Mouse (Mus musculus): Measurements from ENCODE around the gene D030056L22Rik. TPM values are rescaled to one million over a fixed set of nuclear protein-coding genes. Genes with fewer than 3 reads are reported as not detected.

The D030056L22Rik gene
- 76.2 and 82.2 TPM in 2 replicates for polyA plus RNA-seq (2015; fragmentation: Nextera tagmentation; extraction: Ambion mirVana)

DNA sequence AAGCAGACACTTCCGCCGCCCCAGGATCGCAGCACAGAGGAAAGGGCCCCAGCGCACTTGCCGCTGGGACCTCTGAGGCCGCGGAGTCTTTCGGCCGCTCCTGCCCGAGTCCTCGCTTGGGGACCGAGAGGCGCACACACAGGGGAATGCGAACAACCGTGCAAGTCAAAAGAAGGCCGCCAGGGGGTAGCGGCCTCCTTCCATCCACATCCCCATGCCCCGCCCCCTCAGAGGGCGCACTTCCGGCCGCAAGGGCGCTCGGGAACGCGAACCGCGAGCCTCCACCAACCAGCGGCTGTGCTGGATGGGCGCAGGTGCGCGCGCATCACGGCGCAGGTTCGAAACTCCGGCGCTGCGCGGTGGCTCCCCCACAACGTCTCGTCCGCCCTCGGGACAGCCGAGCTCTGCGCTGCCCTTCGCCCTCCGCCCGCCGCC is at the start of gene D030056L22Rik:
D030056L22Rik (plus strand) TSS at position 328 of the 435 bp plus-strand sequence.
- H3K4me2 ChIP-seq (replicated peaks) = peak within 1 kb of the TSS; percentile 93
- H3K27ac ChIP-seq (replicated peaks) = peak within 1 kb of the TSS; percentile 97
- under 1% methylated on average over 49 of the region's 49 CpGs for WGBS
- H3K36me3 ChIP-seq = no peaks in the 10 kb centered on the region
- peak within 1 kb of the TSS; percentile 88 for H3K9ac ChIP-seq (replicated peaks)
- no peaks in the 10 kb centered on the region for H3K27me3 ChIP-seq
- no peaks in the 10 kb centered on the region for H3K9me3 ChIP-seq
- ATAC-seq (replicated peaks) = peak; percentile 99
- peak within 1 kb of the TSS; percentile 96 for H3K4me3 ChIP-seq
- peaks cover 28% of the 10 kb centered on the region for H3K4me1 ChIP-seq

GRCm38 (mm10) chr19:18663904-18664303 is 49.1 kb upstream of the D030056L22Rik start:
- H3K4me1 ChIP-seq = no peaks in the 10 kb centered on the region
- H3K27ac ChIP-seq (replicated peaks) = no peak overlapping the region
- 75% methylated on average over 2 of the region's 2 CpGs for WGBS
- no peaks in the 10 kb centered on the region for H3K9me3 ChIP-seq
- H3K27me3 ChIP-seq = no peaks in the 10 kb centered on the region
- no peak for ATAC-seq (replicated peaks)
- H3K9ac ChIP-seq (replicated peaks) = no peak overlapping the region
- no peaks in the 10 kb centered on the region for H3K36me3 ChIP-seq
- H3K4me2 ChIP-seq (replicated peaks) = no peak overlapping the region
- no peak overlapping the region for H3K4me3 ChIP-seq

DNA sequence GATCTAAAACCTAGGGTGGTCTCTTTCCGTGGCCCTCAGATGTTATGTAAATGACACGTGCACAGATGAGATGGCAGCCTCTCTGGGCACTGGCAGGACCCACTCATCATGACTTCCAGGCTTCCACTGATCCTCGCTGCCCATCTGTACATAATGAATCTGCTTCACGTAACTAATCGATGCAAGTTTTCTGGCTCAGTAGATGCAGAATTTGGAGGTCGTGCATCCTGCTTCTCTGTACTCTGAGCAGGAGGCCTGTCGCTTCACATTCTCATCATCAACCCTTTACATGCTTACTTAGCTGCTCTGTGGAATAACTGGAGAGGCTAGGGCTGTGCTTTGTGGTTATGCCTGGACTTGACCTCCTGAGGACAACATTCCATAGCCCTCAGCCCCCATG is 46.0 kb upstream of the D030056L22Rik start:
- H3K4me2 ChIP-seq (replicated peaks) = no peak overlapping the region
- ATAC-seq (replicated peaks) = no peak
- H3K36me3 ChIP-seq = no peaks in the 10 kb centered on the region
- H3K9ac ChIP-seq (replicated peaks) = no peak overlapping the region
- 86% methylated on average over 7 of the region's 7 CpGs for WGBS
- no peaks in the 10 kb centered on the region for H3K9me3 ChIP-seq
- no peak overlapping the region for H3K4me3 ChIP-seq
- H3K4me1 ChIP-seq = peaks cover 6% of the 10 kb centered on the region
- no peak overlapping the region for H3K27ac ChIP-seq (replicated peaks)
- no peaks in the 10 kb centered on the region for H3K27me3 ChIP-seq

DNA sequence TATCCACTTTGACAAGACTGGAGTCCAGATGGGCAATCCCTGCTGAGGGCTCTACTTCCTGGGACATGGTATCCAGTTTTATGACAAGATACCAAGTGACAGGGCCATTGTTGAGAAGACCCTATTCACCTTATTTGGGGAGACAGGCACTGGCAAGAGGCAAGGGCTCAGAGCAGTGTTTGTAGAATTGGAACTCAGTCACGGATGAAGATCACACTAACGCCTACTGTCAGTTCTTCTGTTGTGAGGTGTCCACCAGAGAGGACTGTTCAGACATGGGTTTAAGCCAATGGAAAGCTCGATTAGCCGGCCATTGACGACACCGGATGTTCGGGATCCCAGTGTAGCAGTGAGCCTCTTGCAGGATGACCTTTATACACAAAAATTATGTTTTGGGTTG is 43.4 kb upstream of the D030056L22Rik start:
- 95% methylated on average over 7 of the region's 7 CpGs for WGBS
- Histone ChIP-seq H3K36me3 (no peaks in the 10 kb centered on the region), H3K4me2 (replicated peaks) (no peak overlapping the region), H3K4me3 (no peak overlapping the region), H3K4me1 (peaks cover 23% of the 10 kb centered on the region), H3K27me3 (no peaks in the 10 kb centered on the region), H3K9me3 (no peaks in the 10 kb centered on the region), H3K27ac (replicated peaks) (no peak overlapping the region), H3K9ac (replicated peaks) (no peak overlapping the region)
- ATAC-seq (replicated peaks) = no peak

GRCm38 (mm10) chr19:18670608-18671007 is 42.4 kb upstream of the D030056L22Rik start, which contains the start of gene Carnmt1:
Carnmt1 (plus strand) TSS chr19:18670764.
- WGBS = under 1% methylated on average over 53 of the region's 58 CpGs
- no peaks in the 10 kb centered on the region for H3K27me3 ChIP-seq
- peaks cover 23% of the 10 kb centered on the region for H3K4me1 ChIP-seq
- H3K4me3 ChIP-seq = peak within 1 kb of the TSS; percentile 70
- ATAC-seq (replicated peaks) = peak; percentile 98
- peak within 1 kb of the TSS; percentile 74 for H3K4me2 ChIP-seq (replicated peaks)
- peak within 1 kb of the TSS; percentile 83 for H3K27ac ChIP-seq (replicated peaks)
- no peaks in the 10 kb centered on the region for H3K36me3 ChIP-seq
- peak within 1 kb of the TSS; percentile 87 for H3K9ac ChIP-seq (replicated peaks)
- H3K9me3 ChIP-seq = no peaks in the 10 kb centered on the region

DNA sequence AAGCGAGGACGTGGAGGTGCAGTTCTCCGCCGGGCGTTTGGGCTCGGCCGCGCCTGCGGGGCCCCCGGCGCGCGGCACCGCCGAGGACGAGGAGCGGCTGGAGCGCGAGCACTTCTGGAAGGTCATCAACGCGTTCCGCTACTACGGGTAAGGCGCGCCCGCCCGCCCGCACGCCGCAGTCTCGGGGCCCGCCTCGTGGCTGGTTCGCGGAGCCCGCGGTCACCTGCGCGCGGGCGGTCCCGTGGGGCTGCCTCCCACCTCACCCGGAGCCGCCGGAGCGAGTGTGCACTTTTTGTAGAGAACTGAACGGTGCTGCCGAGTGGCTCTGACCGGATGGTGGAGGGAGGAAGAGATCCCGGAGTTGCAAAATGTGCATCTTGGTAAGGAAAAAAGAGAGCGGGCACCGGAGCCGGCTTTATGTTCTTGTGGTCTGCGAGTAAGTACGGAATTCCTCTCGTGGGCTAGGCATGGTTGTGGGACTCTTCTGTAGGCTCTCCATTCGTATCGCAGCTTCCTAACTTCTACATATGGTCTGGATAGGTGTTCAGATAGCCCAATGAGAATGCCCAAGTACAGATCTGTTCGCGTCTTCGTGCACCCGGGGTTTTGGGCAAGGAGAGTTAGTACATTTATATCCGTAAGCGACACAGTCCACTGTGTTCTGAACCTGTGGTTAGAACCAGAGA is 41.8 kb upstream of the D030056L22Rik start:
- Histone ChIP-seq H3K36me3 (no peaks in the 10 kb centered on the region), H3K4me2 (replicated peaks) (peak overlapping the region; percentile 74), H3K27me3 (no peaks in the 10 kb centered on the region), H3K27ac (replicated peaks) (peak overlapping the region; percentile 83), H3K4me1 (peaks cover 23% of the 10 kb centered on the region), H3K4me3 (peak overlapping the region; percentile 70), H3K9me3 (no peaks in the 10 kb centered on the region), H3K9ac (replicated peaks) (peak overlapping the region; percentile 87)
- WGBS = under 1% methylated on average over 63 of the region's 64 CpGs
- ATAC-seq (replicated peaks) = peak; percentile 9

GRCm38 (mm10) chr19:18672498-18672897 is 40.5 kb upstream of the D030056L22Rik start:
- WGBS = 55% methylated on average over 3 of the region's 3 CpGs
- no peak for ATAC-seq (replicated peaks)
- Histone ChIP-seq H3K4me3 (peak overlapping the region; percentile 70), H3K9ac (replicated peaks) (no peak overlapping the region), H3K27ac (replicated peaks) (no peak overlapping the region), H3K27me3 (no peaks in the 10 kb centered on the region), H3K36me3 (no peaks in the 10 kb centered on the region), H3K9me3 (no peaks in the 10 kb centered on the region), H3K4me2 (replicated peaks) (peak overlapping the region; percentile 74), H3K4me1 (peaks cover 23% of the 10 kb centered on the region)

DNA sequence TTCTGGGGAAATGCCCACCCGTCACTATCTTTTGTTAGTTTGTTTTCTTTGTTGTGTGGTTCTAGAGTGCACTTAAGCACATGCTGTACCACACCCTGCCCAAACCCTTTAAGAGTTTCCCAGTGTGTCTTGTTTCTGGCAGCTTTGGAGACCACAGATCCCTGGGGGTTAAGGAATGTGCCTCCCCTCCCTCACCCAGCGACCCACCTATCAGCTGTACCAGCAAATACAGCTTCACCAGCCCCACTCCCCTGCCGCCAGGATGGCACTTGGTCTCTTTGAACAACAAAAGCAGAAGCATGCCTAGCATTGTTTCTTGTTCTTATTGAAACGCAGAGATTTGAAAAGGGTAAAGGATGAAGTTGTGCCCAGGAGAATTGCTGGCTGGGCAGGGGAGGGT is 39.9 kb upstream of the D030056L22Rik start:
- no peaks in the 10 kb centered on the region for H3K27me3 ChIP-seq
- peak overlapping the region; percentile 7; the same call in 1 of the 2 replicates for H3K4me3 ChIP-seq
- ATAC-seq (replicated peaks) = no peak

DNA sequence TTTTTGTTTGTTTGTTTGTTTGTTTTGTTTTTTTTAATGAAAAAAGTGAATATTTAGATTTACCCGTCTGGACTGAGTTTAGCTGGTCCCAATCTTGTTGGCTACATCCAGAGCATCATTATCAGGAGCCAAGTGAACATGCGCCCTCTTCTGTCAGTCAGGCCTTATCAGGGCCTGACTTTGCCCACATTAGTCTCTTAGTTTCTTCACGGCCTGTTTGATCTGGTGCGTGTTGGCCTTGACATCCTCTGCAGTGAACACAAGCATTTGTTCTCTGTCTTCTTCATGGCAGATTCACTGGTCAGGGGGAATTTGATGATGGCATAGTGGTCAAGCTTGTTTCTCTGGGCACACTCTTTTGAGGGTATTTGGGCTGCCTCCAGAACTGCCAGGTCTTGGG is 30.9 kb upstream of the D030056L22Rik start:
- Histone ChIP-seq H3K4me1 (no peaks in the 10 kb centered on the region), H3K36me3 (peaks cover 11% of the 10 kb centered on the region), H3K27ac (replicated peaks) (no peak overlapping the region), H3K4me3 (no peak overlapping the region), H3K27me3 (no peaks in the 10 kb centered on the region), H3K9ac (replicated peaks) (no peak overlapping the region), H3K4me2 (replicated peaks) (no peak overlapping the region), H3K9me3 (no peaks in the 10 kb centered on the region)
- 88% methylated on average over 4 of the region's 4 CpGs for WGBS
- ATAC-seq (replicated peaks) = no peak

More for the DNA sequence above, 39.9 kb upstream of the D030056L22Rik start:
- no peak overlapping the region for H3K27ac ChIP-seq (replicated peaks)
- no peaks in the 10 kb centered on the region for H3K36me3 ChIP-seq
- no peaks in the 10 kb centered on the region for H3K9me3 ChIP-seq
- H3K4me1 ChIP-seq = peaks cover 23% of the 10 kb centered on the region
- 8% methylated on average over 4 of the region's 4 CpGs for WGBS
- no peak overlapping the region for H3K9ac ChIP-seq (replicated peaks)
- H3K4me2 ChIP-seq (replicated peaks) = peak overlapping the region; percentile 74

- Histone ChIP-seq H3K4me2 (replicated peaks) (no peak overlapping the region), H3K9me3 (no peaks in the 10 kb centered on the region), H3K4me1 (no peaks in the 10 kb centered on the region), H3K27ac (replicated peaks) (no peak overlapping the region), H3K9ac (replicated peaks) (no peak overlapping the region), H3K4me3 (no peak overlapping the region), H3K36me3 (no peaks in the 10 kb centered on the region), H3K27me3 (no peaks in the 10 kb centered on the region)
- ATAC-seq (replicated peaks) = no peak
- 76% methylated on average over 3 of the region's 3 CpGs for WGBS
These were observed 25.4 kb upstream of the D030056L22Rik start for GRCm38 (mm10) chr19:18687556-18687955.

- peaks cover 9% of the 10 kb centered on the region for H3K36me3 ChIP-seq
- no peaks in the 10 kb centered on the region for H3K9me3 ChIP-seq
- no peak for ATAC-seq (replicated peaks)
- H3K27ac ChIP-seq (replicated peaks) = no peak overlapping the region
- H3K9ac ChIP-seq (replicated peaks) = no peak overlapping the region
- no peak overlapping the region for H3K4me2 ChIP-seq (replicated peaks)
- H3K27me3 ChIP-seq = no peaks in the 10 kb centered on the region
- no peak overlapping the region for H3K4me3 ChIP-seq
- 89% methylated on average over 3 of the region's 3 CpGs for WGBS
- H3K4me1 ChIP-seq = no peaks in the 10 kb centered on the region
These were observed 20.8 kb upstream of the D030056L22Rik start for GRCm38 (mm10) chr19:18692176-18692575.

GRCm38 (mm10) chr19:18692768-18693167 is 20.2 kb upstream of the D030056L22Rik start:
- H3K4me2 ChIP-seq (replicated peaks) = no peak overlapping the region
- H3K9me3 ChIP-seq = no peaks in the 10 kb centered on the region
- WGBS = 70% methylated on average over 2 of the region's 2 CpGs
- peaks cover 9% of the 10 kb centered on the region for H3K36me3 ChIP-seq
- H3K27me3 ChIP-seq = no peaks in the 10 kb centered on the region
- ATAC-seq (replicated peaks) = no peak
- H3K4me3 ChIP-seq = no peak overlapping the region
- no peak overlapping the region for H3K27ac ChIP-seq (replicated peaks)
- H3K4me1 ChIP-seq = no peaks in the 10 kb centered on the region
- H3K9ac ChIP-seq (replicated peaks) = no peak overlapping the region

DNA sequence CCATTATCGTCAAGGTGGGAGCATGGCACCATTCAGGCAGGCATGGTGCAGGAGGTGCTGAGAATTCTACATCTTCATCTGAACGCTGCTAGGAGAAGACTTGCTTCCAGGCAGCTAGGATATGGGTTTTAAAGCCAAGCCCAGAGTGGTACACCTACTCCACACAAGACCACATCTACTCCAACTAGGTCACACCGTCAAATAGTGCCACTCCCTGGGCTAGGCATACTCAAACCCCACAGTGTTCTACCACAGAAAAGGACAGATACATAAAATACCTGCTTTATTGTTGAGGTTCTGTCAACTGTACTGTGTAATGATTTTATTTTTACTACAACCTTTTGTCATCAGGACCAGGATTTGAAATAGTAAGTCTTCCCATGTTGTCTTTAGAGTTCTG is 17.9 kb upstream of the D030056L22Rik start:
- H3K4me3 ChIP-seq = no peak overlapping the region
- H3K27ac ChIP-seq (replicated peaks) = no peak overlapping the region
- 98% methylated on average over 3 of the region's 3 CpGs for WGBS
- H3K4me2 ChIP-seq (replicated peaks) = no peak overlapping the region
- no peaks in the 10 kb centered on the region for H3K9me3 ChIP-seq
- peaks cover 9% of the 10 kb centered on the region for H3K36me3 ChIP-seq
- no peak for ATAC-seq (replicated peaks)
- H3K27me3 ChIP-seq = no peaks in the 10 kb centered on the region
- no peak overlapping the region for H3K9ac ChIP-seq (replicated peaks)
- H3K4me1 ChIP-seq = no peaks in the 10 kb centered on the region

All from forebrain, embryonic 15.5 days (tissue).